Mouse (Mus musculus) megakaryocyte, adult 5-6 weeks (primary cell): Measurements from ENCODE around the gene 4933407L21Rik. TPM values are rescaled to one million over a fixed set of nuclear protein-coding genes. Genes with fewer than 3 reads are reported as not detected.

Experiments
- ATAC-seq: 2 replicates; pipeline ENCODE4 v1.8.0; 2016; ENCODE audit warnings: mild to moderate bottlenecking, inconsistent platforms; ENCODE audit not compliant: poor library complexity, severe bottlenecking
- total RNA-seq, 2 experiments: library from RNA; stranded (forward) in 1 of 2; stranded (reverse) in 1 of 2; fragments of 153-499, 151-499 nt in 1 of 2; fragments of 221-1000, 200-1000 nt in 1 of 2; gene quantifications; 2 replicates each; pipeline versions ENCODE4 v1.2.3 to v1.2.4; 2015 to 2017

4933407L21Rik gene
- total RNA-seq (2015) (not detected in 2 replicates), total RNA-seq (2017) (0.22 TPM in 1 of 2 replicates, not detected in the other)

GRCm38 (mm10) chr1:85928057-85928687, at the start of gene 4933407L21Rik:
Gene 4933407L21Rik, plus strand, starts transcription at chr1:85928483.
- no peak for ATAC-seq

- no peak for ATAC-seq
These were observed 46.3 kb upstream of the 4933407L21Rik start for GRCm38 (mm10) chr1:85882003-85882402.

GRCm38 (mm10) chr1:85887221-85887620, 41.1 kb upstream of the 4933407L21Rik start:
- no peak for ATAC-seq

- peak; percentile 65 for ATAC-seq
These were observed 34.0 kb upstream of the 4933407L21Rik start, which contains the start of gene Itm2c for GRCm38 (mm10) chr1:85894231-85894747. Gene Itm2c, plus strand, starts transcription at chr1:85894281.

GRCm38 (mm10) chr1:85894748-85895360, 33.4 kb upstream of the 4933407L21Rik start:
- ATAC-seq: 0 out of 2 replicates have a peak, but pooled peaks have one; percentile 0

GRCm38 (mm10) chr1:85895391-85895837, 32.9 kb upstream of the 4933407L21Rik start:
- ATAC-seq: peak; percentile 79

GRCm38 (mm10) chr1:85896110-85896509, 32.2 kb upstream of the 4933407L21Rik start:
- no peak for ATAC-seq

GRCm38 (mm10) chr1:85896781-85897700, 31.2 kb upstream of the 4933407L21Rik start:
- ATAC-seq: 0 out of 2 replicates have a peak, but pooled peaks have one; percentile 5

GRCm38 (mm10) chr1:85897901-85898760, 30.2 kb upstream of the 4933407L21Rik start:
- ATAC-seq: no peak

- no peak for ATAC-seq
These were observed 29.4 kb upstream of the 4933407L21Rik start for GRCm38 (mm10) chr1:85898761-85899387.

- ATAC-seq: no peak
These were observed 28.9 kb upstream of the 4933407L21Rik start for GRCm38 (mm10) chr1:85899388-85899761.

GRCm38 (mm10) chr1:85900521-85901333, 27.6 kb upstream of the 4933407L21Rik start:
- ATAC-seq: no peak

GRCm38 (mm10) chr1:85901516-85902107, 26.7 kb upstream of the 4933407L21Rik start:
- ATAC-seq: peak; percentile 72

- no peak for ATAC-seq
These were observed 26.1 kb upstream of the 4933407L21Rik start for GRCm38 (mm10) chr1:85902108-85902561.

- no peak for ATAC-seq
These were observed 21.4 kb upstream of the 4933407L21Rik start for GRCm38 (mm10) chr1:85906892-85907291.

GRCm38 (mm10) chr1:85908754-85909590, 19.3 kb upstream of the 4933407L21Rik start:
- no peak for ATAC-seq

- no peak for ATAC-seq
These were observed 15.1 kb upstream of the 4933407L21Rik start for GRCm38 (mm10) chr1:85913078-85913755.
